ENCODE assay signal across 23 mouse cellular contexts in genomic region chr11:55018034-55018433, GRCm38 (mm10). TPM values are rescaled to one million over a fixed set of nuclear protein-coding genes. Genes with fewer than 3 reads are reported as not detected.
DNase-seq lines count a peak whose midpoint lies in the region; ATAC-seq and TF ChIP-seq lines count a peak whose summit lies in the region.
"Had no signal": no experiment of that assay in that cellular context is flagged by ENCODE, and none has a peak within 500 bp of the region (broad histone marks: within the 10 kb centered on the region; RNA-seq: fewer than 3 reads in every experiment).

No protein-coding gene starts in this region.

- H3K4me2 ChIP-seq in heart, embryonic 15.5 days, result no peak overlapping the region
- no peak overlapping the region for H3K4me2 ChIP-seq in stomach, postnatal 0 days (replicated peaks; ENCODE audit: low read depth)
- H3K4me2 ChIP-seq: embryonic facial prominence, embryonic 13.5 days; forebrain, embryonic 15.5 days; hindbrain, embryonic 13.5 days; limb, embryonic 12.5 days; lung, embryonic 15.5 days; midbrain, embryonic 11.5 days; neural tube, embryonic 13.5 days had no signal

- no peak for DNase-seq in heart, adult 2 months
- no peak for DNase-seq in heart, adult 18-20 months
- no peak for DNase-seq in layer of hippocampus, adult 2 months (ENCODE audit: low spot score in 2 of 2)
- no peak for DNase-seq in layer of hippocampus, postnatal 36 days
- no peak for DNase-seq in stomach, postnatal 0 days (ENCODE audit: low spot score)
- DNase-seq in spleen, postnatal 14 days (ENCODE audit: low spot score in 2 of 2), result no peak
- DNase-seq: B cell, adult 2 months; cerebellum, adult 9-11 months; kidney, adult 8-10 months; kidney, postnatal 14 days; right cerebral cortex, adult 18-20 months; thymus, adult 18-20 months; thymus, postnatal 4 days had no signal

- WGBS in heart, adult 2 months, result 9% methylated on average over 6 of the region's 6 CpGs
- 50% methylated on average over 6 of the region's 6 CpGs for WGBS in heart, embryonic 15.5 days
- WGBS in stomach, postnatal 0 days, result 49% methylated on average over 6 of the region's 6 CpGs

- TF ChIP-seq CTCF in heart, adult 2 months (IDR thresholded peaks at IDR 0.05), result no peak
- TF ChIP-seq CTCF in layer of hippocampus, adult 2 months (conservative IDR thresholded peaks at IDR 0.05), result no peak
- TF ChIP-seq CTCF in stomach, postnatal 0 days (IDR thresholded peaks at IDR 0.05; ENCODE audit: low read depth), result no peak

- peaks cover 44% of the 10 kb centered on the region for H3K36me3 ChIP-seq in heart, adult 2 months (ENCODE audit: control insufficient read depth, insufficient read depth, low read length)
- H3K36me3 ChIP-seq in heart, embryonic 15.5 days, result peaks cover 44% of the 10 kb centered on the region
- peaks cover 7% of the 10 kb centered on the region for H3K36me3 ChIP-seq in stomach, postnatal 0 days (ENCODE audit: control insufficient read depth, insufficient read depth, low read length)
- H3K36me3 ChIP-seq: forebrain, embryonic 15.5 days; hindbrain, embryonic 13.5 days had no signal

- TF ChIP-seq EP300 in heart, adult 2 months (IDR thresholded peaks at IDR 0.05; ENCODE audit: insufficient read depth, low read depth, low read length), result 0 out of 2 replicates have a peak, but pooled peaks have one; percentile 13
- TF ChIP-seq EP300 in stomach, postnatal 0 days (optimal IDR thresholded peaks at IDR 0.05), result no peak

- H3K79me2 ChIP-seq in heart, adult 2 months (replicated peaks; ENCODE audit: control insufficient read depth, insufficient read depth, low read length), result peaks cover 2% of the 10 kb centered on the region; the same call in 1 of the 2 replicates

- H3K4me3 ChIP-seq in heart, adult 2 months, result no peak overlapping the region
- no peak overlapping the region for H3K4me3 ChIP-seq in layer of hippocampus, adult 2 months
- H3K4me3 ChIP-seq in heart, embryonic 15.5 days, result no peak overlapping the region
- H3K4me3 ChIP-seq in stomach, postnatal 0 days (ENCODE audit: low read depth, low read length), result no peak overlapping the region
- H3K4me3 ChIP-seq: embryonic facial prominence, embryonic 13.5 days; forebrain, embryonic 15.5 days; hindbrain, embryonic 13.5 days; limb, embryonic 12.5 days; lung, embryonic 15.5 days; neural tube, embryonic 13.5 days had no signal

- H3K9me3 ChIP-seq in heart, embryonic 15.5 days (replicated peaks), result no peaks in the 10 kb centered on the region
- H3K9me3 ChIP-seq in stomach, postnatal 0 days (ENCODE audit: control insufficient read depth, low read length), result no peaks in the 10 kb centered on the region
- H3K9me3 ChIP-seq: embryonic facial prominence, embryonic 13.5 days; forebrain, embryonic 15.5 days; hindbrain, embryonic 13.5 days; limb, embryonic 12.5 days; lung, embryonic 15.5 days; neural tube, embryonic 13.5 days had no signal

- H3K27ac ChIP-seq in heart, adult 2 months, result peak overlapping the region; percentile 84
- peak overlapping the region; percentile 90 for H3K27ac ChIP-seq in layer of hippocampus, adult 2 months
- H3K27ac ChIP-seq in heart, embryonic 15.5 days, result peak overlapping the region; percentile 51
- peak overlapping the region; percentile 31; the same call in 1 of the 2 replicates for H3K27ac ChIP-seq in stomach, postnatal 0 days (replicated peaks)
- H3K27ac ChIP-seq: embryonic facial prominence, embryonic 13.5 days; forebrain, embryonic 15.5 days; hindbrain, embryonic 13.5 days; limb, embryonic 12.5 days; liver, embryonic 14.5 days; lung, embryonic 15.5 days; neural tube, embryonic 13.5 days had no signal

- ATAC-seq in heart, embryonic 15.5 days (replicated peaks; ENCODE audit: insufficient number of reproducible peaks, insufficient read depth, low FRiP score, low read depth), result no peak
- no peak for ATAC-seq in stomach, postnatal 0 days (ENCODE audit: low FRiP score, low TSS enrichment)
- ATAC-seq: forebrain, embryonic 15.5 days; inflammation-experienced regulatory T-cells, adult 6 months had no signal

- H3K4me1 ChIP-seq in heart, adult 2 months (ENCODE audit: control insufficient read depth, insufficient read depth, low read length), result peaks cover 49% of the 10 kb centered on the region
- H3K4me1 ChIP-seq in heart, embryonic 15.5 days (replicated peaks), result peaks cover 84% of the 10 kb centered on the region
- H3K4me1 ChIP-seq in stomach, postnatal 0 days (replicated peaks; ENCODE audit: control insufficient read depth, insufficient read depth), result peaks cover 16% of the 10 kb centered on the region

- intact Hi-C loops in heart, adult 2 months (cut with DNase I), result no loop called here

- 0 out of 2 replicates have a peak overlapping the region, but pooled peaks have one; percentile 10 for H3K9ac ChIP-seq in heart, adult 2 months (ENCODE audit: low read depth, low read length)
- peak overlapping the region; percentile 3; the same call in 1 of the 2 replicates for H3K9ac ChIP-seq in heart, embryonic 15.5 days
- no peak overlapping the region for H3K9ac ChIP-seq in stomach, postnatal 0 days (ENCODE audit: low read length)
- H3K9ac ChIP-seq: embryonic facial prominence, embryonic 13.5 days; forebrain, embryonic 15.5 days; hindbrain, embryonic 13.5 days; limb, embryonic 12.5 days; liver, embryonic 14.5 days; lung, embryonic 15.5 days; neural tube, embryonic 13.5 days had no signal

- H3K27me3 ChIP-seq in heart, adult 2 months (ENCODE audit: control insufficient read depth, insufficient read depth, low read length), result no peaks in the 10 kb centered on the region
- no peaks in the 10 kb centered on the region for H3K27me3 ChIP-seq in heart, embryonic 15.5 days
- H3K27me3 ChIP-seq in stomach, postnatal 0 days (ENCODE audit: control insufficient read depth, insufficient read depth, low read length), result no peaks in the 10 kb centered on the region
- H3K27me3 ChIP-seq: embryonic facial prominence, embryonic 13.5 days; forebrain, embryonic 15.5 days; hindbrain, embryonic 13.5 days; limb, embryonic 12.5 days; lung, embryonic 15.5 days; neural tube, embryonic 13.5 days had no signal

- TF ChIP-seq POLR2A in heart, adult 2 months (IDR thresholded peaks at IDR 0.05; ENCODE audit: insufficient read depth, low read depth, low read length), result no peak

RNA-seq across cellular contexts. Expression of gene Anxa6, which starts 15.2 kb away (rescaled TPM):
- total RNA-seq in heart, adult 2 months (2021), result 100 to 1,000 TPM; 205 to 213 TPM
- polyA plus RNA-seq in heart, adult 2 months (2012; rRNA removed), result 136 and 193 TPM in 2 replicates
- 100 to 1,000 TPM; 206 to 210 TPM for total RNA-seq in heart, adult 18-20 months (2021)
- 100 to 1,000 TPM; 100 to 103 TPM for total RNA-seq in layer of hippocampus, adult 2 months (2021)
- total RNA-seq in layer of hippocampus, postnatal 36 days (2021), result 10 to 100 TPM; 95.8 to 96.4 TPM
- 315 and 367 TPM in 2 replicates for polyA plus RNA-seq in heart, embryonic 15.5 days (2015; fragmentation: Nextera tagmentation; extraction: Ambion mirVana)
- 140 and 141 TPM in 2 replicates for polyA plus RNA-seq in stomach, postnatal 0 days (2015; fragmentation: Nextera tagmentation; extraction: Ambion mirVana)

RNA-seq across cellular contexts. Expression of gene Tnip1, which starts 55.3 kb away (rescaled TPM):
- 10 to 100 TPM; 25.9 to 34.4 TPM for total RNA-seq in heart, adult 2 months (2021)
- polyA plus RNA-seq in heart, adult 2 months (2012; rRNA removed), result 26.6 and 31.9 TPM in 2 replicates
- 10 to 100 TPM; 26.7 to 32.7 TPM for total RNA-seq in heart, adult 18-20 months (2021)
- total RNA-seq in layer of hippocampus, adult 2 months (2021), result 10 to 100 TPM; 33.0 to 33.1 TPM
- 10 to 100 TPM; 34.2 to 36.6 TPM for total RNA-seq in layer of hippocampus, postnatal 36 days (2021)
- 20.3 and 24.3 TPM in 2 replicates for polyA plus RNA-seq in heart, embryonic 15.5 days (2015; fragmentation: Nextera tagmentation; extraction: Ambion mirVana)
- 14.7 and 15.5 TPM in 2 replicates for polyA plus RNA-seq in stomach, postnatal 0 days (2015; fragmentation: Nextera tagmentation; extraction: Ambion mirVana)

RNA-seq across cellular contexts. Expression of gene Ccdc69, which starts 59.9 kb away (rescaled TPM):
- total RNA-seq in heart, adult 2 months (2021), result 1 to 10 TPM; 6.5 to 9.7 TPM
- polyA plus RNA-seq in heart, adult 2 months (2012; rRNA removed), result 9.2 and 24.8 TPM in 2 replicates
- total RNA-seq in heart, adult 18-20 months (2021), result 1 to 10 TPM; 5.3 to 8.3 TPM
- under 1 TPM in 1 of 2 experiments, not detected in 1; 0.42 TPM for total RNA-seq in layer of hippocampus, adult 2 months (2021)
- total RNA-seq in layer of hippocampus, postnatal 36 days (2021), result under 1 TPM in 1 of 2 experiments, not detected in 1; 0.35 TPM
- polyA plus RNA-seq in heart, embryonic 15.5 days (2015; fragmentation: Nextera tagmentation; extraction: Ambion mirVana), result 17.6 and 21.4 TPM in 2 replicates
- 5.1 and 5.4 TPM in 2 replicates for polyA plus RNA-seq in stomach, postnatal 0 days (2015; fragmentation: Nextera tagmentation; extraction: Ambion mirVana)

Comparison
In these comparisons a context has a peak if more than half of its experiments do, and no peak if none do; other contexts are left out.
1. H3K27ac ChIP-seq: peak in every context shown above with its lines; median percentile 90 in layer of hippocampus, adult 2 months; 84 in heart, adult 2 months; 51 in heart, embryonic 15.5 days; 31 in stomach, postnatal 0 days.
2. RNA of gene Ccdc69, which starts 59.9 kb away (total RNA-seq): 6.5 to 9.7 TPM in heart, adult 2 months and 5.3 to 8.3 TPM in heart, adult 18-20 months; 0.42 TPM in layer of hippocampus, adult 2 months and 0.35 TPM in layer of hippocampus, postnatal 36 days; every median in the first group is over 4 times any median in the second.